Mouse (Mus musculus) small intestine, adult 2 months (tissue): ENCODE measurements around the gene Klf2.

ENCODE experiments used
- CTCF ChIP-seq: fragments of 200-500 bp; IDR thresholded peaks from 2 replicates; pipeline ENCODE4 v1.5.1; 2012; ENCODE audit warnings: low read depth, mild to moderate bottlenecking, control low read depth, inconsistent platforms, low read length, moderate library complexity, mixed read lengths; ENCODE audit not compliant: insufficient replicate concordance, insufficient read length; ENCODE audit errors: extremely low read depth
- POLR2A ChIP-seq: fragments of 200-500 bp; IDR thresholded peaks from 2 replicates; pipeline ENCODE4 v1.6.1; 2012; ENCODE audit warnings: low read depth, mild to moderate bottlenecking, control low read depth, inconsistent platforms, low read length, moderate library complexity

- TF ChIP-seq CTCF = no peak
- no peak for TF ChIP-seq POLR2A
These were observed 29.8 kb upstream of the Klf2 start for GRCm38 (mm10) chr8:72289051-72289450.
